Mouse (Mus musculus): Measurements from ENCODE around the gene Rap1gap. TPM values are rescaled to one million over a fixed set of nuclear protein-coding genes. Genes with fewer than 3 reads are reported as not detected.

Rap1gap gene
- polyA plus RNA-seq, 1 experiment: 396 TPM

- Histone ChIP-seq H3K27ac (ENCODE audit: insufficient read depth, low read length) (no peak overlapping the region), H3K4me3 (replicated peaks; ENCODE audit: insufficient read depth, low read depth, low read length) (no peak overlapping the region), H3K27me3 (ENCODE audit: control insufficient read depth, insufficient read depth, low read length) (no peaks in the 10 kb centered on the region), H3K4me1 (ENCODE audit: control insufficient read depth, insufficient read depth, low read length) (peaks cover 13% of the 10 kb centered on the region)
- 57% methylated on average over 15 of the region's 15 CpGs for WGBS
- DNase-seq: no peak
- TF ChIP-seq CTCF (IDR thresholded peaks at IDR 0.05; ENCODE audit: borderline replicate concordance, insufficient read depth, low read depth, low read length): no peak
- TF ChIP-seq POLR2A (IDR thresholded peaks at IDR 0.05; ENCODE audit: borderline replicate concordance, insufficient read depth, low read length): no peak
Measured at GRCm38 (mm10) chr4:137719378-137720077, 55.0 kb downstream of the Rap1gap start.

GRCm38 (mm10) chr4:137721563-137721962 lies 57.0 kb downstream of the Rap1gap start:
- H3K4me1 ChIP-seq (ENCODE audit: control insufficient read depth, insufficient read depth, low read length): peaks cover 17% of the 10 kb centered on the region
- no peak overlapping the region for H3K4me3 ChIP-seq (replicated peaks; ENCODE audit: insufficient read depth, low read depth, low read length)
- no peak for DNase-seq
- TF ChIP-seq CTCF (IDR thresholded peaks at IDR 0.05; ENCODE audit: borderline replicate concordance, insufficient read depth, low read depth, low read length) (no peak), POLR2A (IDR thresholded peaks at IDR 0.05; ENCODE audit: borderline replicate concordance, insufficient read depth, low read length) (no peak)
- H3K27ac ChIP-seq (ENCODE audit: insufficient read depth, low read length): no peak overlapping the region
- WGBS: 83% methylated on average over 15 of the region's 15 CpGs
- H3K27me3 ChIP-seq (ENCODE audit: control insufficient read depth, insufficient read depth, low read length): no peaks in the 10 kb centered on the region

- 81% methylated on average over 3 of the region's 3 CpGs for WGBS
- no peaks in the 10 kb centered on the region for H3K27me3 ChIP-seq (ENCODE audit: control insufficient read depth, insufficient read depth, low read length)
- peaks cover 24% of the 10 kb centered on the region for H3K4me1 ChIP-seq (ENCODE audit: control insufficient read depth, insufficient read depth, low read length)
- no peak for DNase-seq
- TF ChIP-seq POLR2A (IDR thresholded peaks at IDR 0.05; ENCODE audit: borderline replicate concordance, insufficient read depth, low read length) (no peak), CTCF (IDR thresholded peaks at IDR 0.05; ENCODE audit: borderline replicate concordance, insufficient read depth, low read depth, low read length) (no peak)
- H3K4me3 ChIP-seq (replicated peaks; ENCODE audit: insufficient read depth, low read depth, low read length): no peak overlapping the region
- no peak overlapping the region for H3K27ac ChIP-seq (ENCODE audit: insufficient read depth, low read length)
Measured at GRCm38 (mm10) chr4:137722230-137722629, 57.7 kb downstream of the Rap1gap start.

GRCm38 (mm10) chr4:137722692-137723427 lies 58.3 kb downstream of the Rap1gap start:
- Histone ChIP-seq H3K4me1 (ENCODE audit: control insufficient read depth, insufficient read depth, low read length) (peaks cover 28% of the 10 kb centered on the region), H3K4me3 (replicated peaks; ENCODE audit: insufficient read depth, low read depth, low read length) (no peak overlapping the region), H3K27me3 (ENCODE audit: control insufficient read depth, insufficient read depth, low read length) (no peaks in the 10 kb centered on the region), H3K27ac (ENCODE audit: insufficient read depth, low read length) (no peak overlapping the region)
- WGBS: 41% methylated on average over 12 of the region's 12 CpGs
- TF ChIP-seq POLR2A (IDR thresholded peaks at IDR 0.05; ENCODE audit: borderline replicate concordance, insufficient read depth, low read length) (no peak), CTCF (IDR thresholded peaks at IDR 0.05; ENCODE audit: borderline replicate concordance, insufficient read depth, low read depth, low read length) (peak; percentile 97)
- peak; percentile 72 to 81 for DNase-seq

- TF ChIP-seq CTCF (IDR thresholded peaks at IDR 0.05; ENCODE audit: borderline replicate concordance, insufficient read depth, low read depth, low read length): no peak
- TF ChIP-seq POLR2A (IDR thresholded peaks at IDR 0.05; ENCODE audit: borderline replicate concordance, insufficient read depth, low read length): no peak
- no peak overlapping the region for H3K4me3 ChIP-seq (replicated peaks; ENCODE audit: insufficient read depth, low read depth, low read length)
- no peak overlapping the region for H3K27ac ChIP-seq (ENCODE audit: insufficient read depth, low read length)
- no peak for DNase-seq
- 64% methylated on average over 25 of the region's 25 CpGs for whole genome bisulfite sequencing
- no peaks in the 10 kb centered on the region for H3K27me3 ChIP-seq (ENCODE audit: control insufficient read depth, insufficient read depth, low read length)
- H3K4me1 ChIP-seq (ENCODE audit: control insufficient read depth, insufficient read depth, low read length): peaks cover 35% of the 10 kb centered on the region
Measured at GRCm38 (mm10) chr4:137723527-137723926, 59.0 kb downstream of the Rap1gap start.

- no peak overlapping the region for H3K27ac ChIP-seq (ENCODE audit: insufficient read depth, low read length)
- no peaks in the 10 kb centered on the region for H3K27me3 ChIP-seq (ENCODE audit: control insufficient read depth, insufficient read depth, low read length)
- no peak for DNase-seq
- TF ChIP-seq CTCF (IDR thresholded peaks at IDR 0.05; ENCODE audit: borderline replicate concordance, insufficient read depth, low read depth, low read length) (no peak), POLR2A (IDR thresholded peaks at IDR 0.05; ENCODE audit: borderline replicate concordance, insufficient read depth, low read length) (no peak)
- H3K4me3 ChIP-seq (replicated peaks; ENCODE audit: insufficient read depth, low read depth, low read length): no peak overlapping the region
- H3K4me1 ChIP-seq (ENCODE audit: control insufficient read depth, insufficient read depth, low read length): peaks cover 36% of the 10 kb centered on the region
- WGBS: 68% methylated on average over 11 of the region's 11 CpGs
Measured at GRCm38 (mm10) chr4:137724212-137724611, 59.7 kb downstream of the Rap1gap start.

GRCm38 (mm10) chr4:137724766-137725165 lies 60.2 kb downstream of the Rap1gap start:
- no peak overlapping the region for H3K4me3 ChIP-seq (replicated peaks; ENCODE audit: insufficient read depth, low read depth, low read length)
- 32% methylated on average over 8 of the region's 8 CpGs for WGBS
- H3K27me3 ChIP-seq (ENCODE audit: control insufficient read depth, insufficient read depth, low read length): no peaks in the 10 kb centered on the region
- peak in 1 of 2 experiments; percentile 68 for DNase-seq
- no peak overlapping the region for H3K27ac ChIP-seq (ENCODE audit: insufficient read depth, low read length)
- no peak for TF ChIP-seq POLR2A (IDR thresholded peaks at IDR 0.05; ENCODE audit: borderline replicate concordance, insufficient read depth, low read length)
- peak; percentile 84 for TF ChIP-seq CTCF (IDR thresholded peaks at IDR 0.05; ENCODE audit: borderline replicate concordance, insufficient read depth, low read depth, low read length)
- H3K4me1 ChIP-seq (ENCODE audit: control insufficient read depth, insufficient read depth, low read length): peaks cover 36% of the 10 kb centered on the region

All from cerebellum, adult 2 months (tissue).